10 mouse cellular contexts compared by ENCODE assay signal in genomic region chrX:111462833-111463564, GRCm38 (mm10).
DNase-seq lines count a peak whose midpoint lies in the region; ATAC-seq and TF ChIP-seq lines count a peak whose summit lies in the region.
"Had no signal": no experiment of that assay in that cellular context is flagged by ENCODE, and none has a peak within 500 bp of the region (broad histone marks: within the 10 kb centered on the region; RNA-seq: fewer than 3 reads in every experiment).

No protein-coding gene starts in this region.

- DNase-seq in embryo, embryonic 10 days (ENCODE audit: low spot score) = peak; percentile 84
- DNase-seq in heart, embryonic 10.5 days (ENCODE audit: low spot score) = peak; percentile 83
- peak; percentile 7 for DNase-seq in thymus, adult 2 months

- no peaks in the 10 kb centered on the region for H3K36me3 ChIP-seq in megakaryocyte, embryonic 14.5 days (replicated peaks; ENCODE audit: low read length)
- H3K36me3 ChIP-seq in heart, embryonic 10.5 days = no peaks in the 10 kb centered on the region
- no peaks in the 10 kb centered on the region for H3K36me3 ChIP-seq in kidney, embryonic 16.5 days (ENCODE audit: insufficient read depth, low read length)
- no peaks in the 10 kb centered on the region for H3K36me3 ChIP-seq in liver, embryonic 12.5 days
- no peaks in the 10 kb centered on the region for H3K36me3 ChIP-seq in neural tube, embryonic 12.5 days
- H3K36me3 ChIP-seq in thymus, adult 2 months (ENCODE audit: control insufficient read depth, insufficient read depth, low read length) = no peaks in the 10 kb centered on the region
- H3K36me3 ChIP-seq: G1E had no signal

- no peaks in the 10 kb centered on the region for H3K9me3 ChIP-seq in megakaryocyte, embryonic 14.5 days
- no peaks in the 10 kb centered on the region for H3K9me3 ChIP-seq in heart, embryonic 10.5 days
- no peaks in the 10 kb centered on the region for H3K9me3 ChIP-seq in kidney, embryonic 16.5 days (ENCODE audit: low read length)
- H3K9me3 ChIP-seq in liver, embryonic 12.5 days (replicated peaks) = no peaks in the 10 kb centered on the region
- H3K9me3 ChIP-seq in neural tube, embryonic 12.5 days = no peaks in the 10 kb centered on the region
- H3K9me3 ChIP-seq: G1E had no signal

- peak overlapping the region; percentile 58 for H3K4me2 ChIP-seq in kidney, embryonic 16.5 days (replicated peaks; ENCODE audit: low read depth, low read length)
- peak overlapping the region; percentile 74 for H3K4me2 ChIP-seq in liver, embryonic 12.5 days
- H3K4me2 ChIP-seq in neural tube, embryonic 12.5 days (replicated peaks) = peak overlapping the region; percentile 60

- H3K4me1 ChIP-seq in megakaryocyte, embryonic 14.5 days = peaks cover 10% of the 10 kb centered on the region; the same call in 1 of the 2 replicates
- H3K4me1 ChIP-seq in heart, embryonic 10.5 days = no peaks in the 10 kb centered on the region
- H3K4me1 ChIP-seq in kidney, embryonic 16.5 days (ENCODE audit: insufficient read depth, low read length) = no peaks in the 10 kb centered on the region
- H3K4me1 ChIP-seq in liver, embryonic 12.5 days = no peaks in the 10 kb centered on the region
- no peaks in the 10 kb centered on the region for H3K4me1 ChIP-seq in neural tube, embryonic 12.5 days
- no peaks in the 10 kb centered on the region for H3K4me1 ChIP-seq in thymus, adult 2 months (replicated peaks; ENCODE audit: control insufficient read depth, insufficient read depth, low read length)

- peak overlapping the region; percentile 91 for H3K4me3 ChIP-seq in megakaryocyte, embryonic 14.5 days (replicated peaks)
- H3K4me3 ChIP-seq in heart, embryonic 10.5 days = peak overlapping the region; percentile 68
- H3K4me3 ChIP-seq in kidney, embryonic 16.5 days (ENCODE audit: low read length) = peak overlapping the region; percentile 63
- peak overlapping the region; percentile 66 for H3K4me3 ChIP-seq in liver, embryonic 12.5 days
- peak overlapping the region; percentile 60 for H3K4me3 ChIP-seq in neural tube, embryonic 12.5 days
- peak overlapping the region; percentile 41 for H3K4me3 ChIP-seq in thymus, adult 2 months (ENCODE audit: control insufficient read depth, insufficient read depth, low read length)
- H3K4me3 ChIP-seq: myocyte had no signal

- H3K9ac ChIP-seq in kidney, embryonic 16.5 days (replicated peaks; ENCODE audit: low read length) = peak overlapping the region; percentile 70
- H3K9ac ChIP-seq in liver, embryonic 12.5 days = peak overlapping the region; percentile 65
- H3K9ac ChIP-seq in neural tube, embryonic 12.5 days = peak overlapping the region; percentile 71

- 13% methylated on average over 30 of the region's 72 CpGs for WGBS in heart, embryonic 10.5 days
- WGBS in kidney, embryonic 16.5 days = 14% methylated on average over 29 of the region's 72 CpGs
- 7% methylated on average over 36 of the region's 72 CpGs for WGBS in liver, embryonic 12.5 days (ENCODE audit: insufficient replicate concordance)
- WGBS in neural tube, embryonic 12.5 days = 15% methylated on average over 34 of the region's 72 CpGs
- under 1% methylated on average over 40 of the region's 72 CpGs for WGBS in thymus, adult 2 months

- no peak for ATAC-seq in megakaryocyte, adult 5-6 weeks (ENCODE audit: poor library complexity, severe bottlenecking)
- ATAC-seq in kidney, embryonic 16.5 days (ENCODE audit: low FRiP score, low TSS enrichment) = peak; percentile 96
- ATAC-seq in liver, embryonic 12.5 days = peak; percentile 86
- ATAC-seq in neural tube, embryonic 12.5 days (ENCODE audit: low FRiP score, low read depth) = peak; percentile 95

- H3K27ac ChIP-seq in heart, embryonic 10.5 days = peak overlapping the region; percentile 87
- H3K27ac ChIP-seq in kidney, embryonic 16.5 days (ENCODE audit: low read length) = peak overlapping the region; percentile 65
- H3K27ac ChIP-seq in liver, embryonic 12.5 days = peak overlapping the region; percentile 54
- no peak overlapping the region for H3K27ac ChIP-seq in neural tube, embryonic 12.5 days
- no peak overlapping the region for H3K27ac ChIP-seq in thymus, adult 2 months (ENCODE audit: control insufficient read depth, insufficient read depth, low read length)

- TF ChIP-seq CTCF in thymus, adult 2 months (IDR thresholded peaks at IDR 0.05; ENCODE audit: borderline replicate concordance, control insufficient read depth, extremely low read depth, insufficient read depth, low read length, poor library complexity) = no peak

- no peak for TF ChIP-seq POLR2A in thymus, adult 2 months (IDR thresholded peaks at IDR 0.05; ENCODE audit: control insufficient read depth, extremely low read depth, insufficient read depth, low read length, poor library complexity)

- H3K27me3 ChIP-seq in megakaryocyte, embryonic 14.5 days (replicated peaks) = peaks cover 14% of the 10 kb centered on the region
- H3K27me3 ChIP-seq in heart, embryonic 10.5 days (ENCODE audit: insufficient read depth, poor library complexity, severe bottlenecking) = no peaks in the 10 kb centered on the region
- no peaks in the 10 kb centered on the region for H3K27me3 ChIP-seq in kidney, embryonic 16.5 days (ENCODE audit: insufficient read depth, low read length)
- H3K27me3 ChIP-seq in liver, embryonic 12.5 days (replicated peaks) = no peaks in the 10 kb centered on the region
- H3K27me3 ChIP-seq in neural tube, embryonic 12.5 days (replicated peaks) = no peaks in the 10 kb centered on the region
- no peaks in the 10 kb centered on the region for H3K27me3 ChIP-seq in thymus, adult 2 months (ENCODE audit: control insufficient read depth, insufficient read depth, low read length)

Comparison
In these comparisons a context has a peak if more than half of its experiments do, and no peak if none do; other contexts are left out.
1. H3K4me3 ChIP-seq: peak in every context shown above with its lines; median percentile 91 in megakaryocyte, embryonic 14.5 days; 68 in heart, embryonic 10.5 days; 66 in liver, embryonic 12.5 days; 63 in kidney, embryonic 16.5 days; 60 in neural tube, embryonic 12.5 days; 41 in thymus, adult 2 months.
2. DNase-seq: peak in every context shown above with its lines; median percentile 84 in embryo, embryonic 10 days; 83 in heart, embryonic 10.5 days; 7 in thymus, adult 2 months.
3. H3K27ac ChIP-seq: peak in heart, embryonic 10.5 days (single experiment), kidney, embryonic 16.5 days (single experiment) and liver, embryonic 12.5 days (single experiment); none in neural tube, embryonic 12.5 days (single experiment) and thymus, adult 2 months (single experiment).
4. Peak in every context shown above with its lines, with median percentiles within 50 percentile points of each other: H3K4me2 ChIP-seq and H3K9ac ChIP-seq.